Comparison of ENCODE assay signal across 10 mouse cellular contexts in genomic region chr1:136717830-136718517, GRCm38 (mm10).
DNase-seq lines count a peak whose midpoint lies in the region; ATAC-seq and TF ChIP-seq lines count a peak whose summit lies in the region.
"Had no signal": no experiment of that assay in that cellular context is flagged by ENCODE, and none has a peak within 500 bp of the region (broad histone marks: within the 10 kb centered on the region; RNA-seq: fewer than 3 reads in every experiment).

No protein-coding gene starts in this region.

- H3K36me3 ChIP-seq in embryonic facial prominence, embryonic 11.5 days (replicated peaks; ENCODE audit: control insufficient read depth, insufficient read depth, low read depth, low read length): no peaks in the 10 kb centered on the region
- H3K36me3 ChIP-seq in embryonic facial prominence, embryonic 10.5 days (replicated peaks): no peaks in the 10 kb centered on the region
- H3K36me3 ChIP-seq in hindbrain, embryonic 16.5 days (ENCODE audit: control insufficient read depth, insufficient read depth, low read length): no peaks in the 10 kb centered on the region
- H3K36me3 ChIP-seq in limb, embryonic 14.5 days (ENCODE audit: control insufficient read depth, insufficient read depth, low read length): no peaks in the 10 kb centered on the region
- no peaks in the 10 kb centered on the region for H3K36me3 ChIP-seq in forebrain, embryonic 15.5 days

- TF ChIP-seq POLR2A in limb, embryonic 14.5 days (IDR thresholded peaks at IDR 0.05; ENCODE audit: borderline replicate concordance, extremely low read depth, insufficient read depth, insufficient read length): no peak

- peak; percentile 35 for DNase-seq in embryonic facial prominence, embryonic 11.5 days (ENCODE audit: low spot score)
- DNase-seq in embryonic facial prominence, embryonic 10.5 days (ENCODE audit: low spot score): no peak
- DNase-seq in limb, embryonic 14.5 days (ENCODE audit: low spot score): peak; percentile 40
- peak; percentile 43 for DNase-seq in mesoderm, embryonic 11.5 days (ENCODE audit: low read depth, low spot score)
- no peak for DNase-seq in gastrocnemius, postnatal 36 days
- no peak for DNase-seq in retina, postnatal 1 day
- DNase-seq: cerebellum, postnatal 25 days; heart, adult 11 months had no signal

- H3K4me3 ChIP-seq in embryonic facial prominence, embryonic 11.5 days (ENCODE audit: low read depth, low read length): no peak overlapping the region
- no peak overlapping the region for H3K4me3 ChIP-seq in embryonic facial prominence, embryonic 10.5 days
- H3K4me3 ChIP-seq in hindbrain, embryonic 16.5 days (ENCODE audit: low read length): no peak overlapping the region
- H3K4me3 ChIP-seq in limb, embryonic 14.5 days (replicated peaks; ENCODE audit: low read length): no peak overlapping the region
- H3K4me3 ChIP-seq in forebrain, embryonic 15.5 days: no peak overlapping the region

- no peaks in the 10 kb centered on the region for H3K9me3 ChIP-seq in embryonic facial prominence, embryonic 11.5 days (replicated peaks; ENCODE audit: control insufficient read depth, low read length)
- H3K9me3 ChIP-seq in embryonic facial prominence, embryonic 10.5 days: no peaks in the 10 kb centered on the region
- H3K9me3 ChIP-seq in hindbrain, embryonic 16.5 days (ENCODE audit: control insufficient read depth, low read length): no peaks in the 10 kb centered on the region
- H3K9me3 ChIP-seq in limb, embryonic 14.5 days (ENCODE audit: control insufficient read depth, low read length): no peaks in the 10 kb centered on the region
- no peaks in the 10 kb centered on the region for H3K9me3 ChIP-seq in forebrain, embryonic 15.5 days

- ATAC-seq in embryonic facial prominence, embryonic 11.5 days (replicated peaks; ENCODE audit: insufficient number of reproducible peaks, low FRiP score, low TSS enrichment, low read depth): no peak
- ATAC-seq in hindbrain, embryonic 16.5 days: no peak
- ATAC-seq in limb, embryonic 14.5 days (ENCODE audit: low FRiP score, low read depth): no peak
- ATAC-seq in forebrain, embryonic 15.5 days (replicated peaks): no peak

- intact Hi-C loops in gastrocnemius, postnatal 36 days (cut with DNase I): no loop called here

- H3K9ac ChIP-seq in embryonic facial prominence, embryonic 11.5 days (replicated peaks; ENCODE audit: low read length): no peak overlapping the region
- H3K9ac ChIP-seq in hindbrain, embryonic 16.5 days (ENCODE audit: low read depth, low read length): 0 out of 2 replicates have a peak overlapping the region, but pooled peaks have one; percentile 11
- H3K9ac ChIP-seq in limb, embryonic 14.5 days (ENCODE audit: low read depth, low read length, severe bottlenecking): no peak overlapping the region
- H3K9ac ChIP-seq in forebrain, embryonic 15.5 days (replicated peaks): no peak overlapping the region

- no peak overlapping the region; the same call in 1 of the 2 replicates for H3K4me2 ChIP-seq in embryonic facial prominence, embryonic 11.5 days (ENCODE audit: low read depth, low read length)
- no peak overlapping the region for H3K4me2 ChIP-seq in hindbrain, embryonic 16.5 days (ENCODE audit: low read length)
- H3K4me2 ChIP-seq in limb, embryonic 14.5 days (replicated peaks; ENCODE audit: low read depth, low read length, severe bottlenecking): no peak overlapping the region
- H3K4me2 ChIP-seq in forebrain, embryonic 15.5 days (replicated peaks): no peak overlapping the region

- H3K4me1 ChIP-seq in embryonic facial prominence, embryonic 11.5 days (ENCODE audit: control insufficient read depth, insufficient read depth, low read length): no peaks in the 10 kb centered on the region
- peaks cover 7% of the 10 kb centered on the region for H3K4me1 ChIP-seq in embryonic facial prominence, embryonic 10.5 days
- 0 out of 2 replicates have a peak, but pooled peaks cover 2% of the 10 kb centered on the region for H3K4me1 ChIP-seq in hindbrain, embryonic 16.5 days (ENCODE audit: control insufficient read depth, insufficient read depth, low read depth, low read length)
- peaks cover 3% of the 10 kb centered on the region for H3K4me1 ChIP-seq in limb, embryonic 14.5 days (ENCODE audit: control insufficient read depth, insufficient read depth, low read length)
- H3K4me1 ChIP-seq in forebrain, embryonic 15.5 days: no peaks in the 10 kb centered on the region

- H3K27ac ChIP-seq in embryonic facial prominence, embryonic 11.5 days (replicated peaks; ENCODE audit: low read depth, low read length): no peak overlapping the region
- no peak overlapping the region for H3K27ac ChIP-seq in embryonic facial prominence, embryonic 10.5 days (replicated peaks)
- H3K27ac ChIP-seq in hindbrain, embryonic 16.5 days (ENCODE audit: low read depth, low read length): no peak overlapping the region
- no peak overlapping the region for H3K27ac ChIP-seq in limb, embryonic 14.5 days (replicated peaks; ENCODE audit: low read depth, low read length)
- H3K27ac ChIP-seq in forebrain, embryonic 15.5 days (replicated peaks): no peak overlapping the region

- WGBS in embryonic facial prominence, embryonic 11.5 days: 68% methylated on average over 15 of the region's 15 CpGs
- WGBS in embryonic facial prominence, embryonic 10.5 days: 64% methylated on average over 15 of the region's 15 CpGs
- 45% methylated on average over 15 of the region's 15 CpGs for WGBS in hindbrain, embryonic 16.5 days
- WGBS in limb, embryonic 14.5 days: 51% methylated on average over 15 of the region's 15 CpGs
- 66% methylated on average over 15 of the region's 15 CpGs for WGBS in forebrain, embryonic 15.5 days

- H3K27me3 ChIP-seq in embryonic facial prominence, embryonic 11.5 days (ENCODE audit: control insufficient read depth, insufficient read depth, low read length): no peaks in the 10 kb centered on the region
- H3K27me3 ChIP-seq in embryonic facial prominence, embryonic 10.5 days (replicated peaks; ENCODE audit: low read depth, poor library complexity, severe bottlenecking): no peaks in the 10 kb centered on the region
- H3K27me3 ChIP-seq in hindbrain, embryonic 16.5 days (replicated peaks; ENCODE audit: control insufficient read depth, insufficient read depth, low read length): no peaks in the 10 kb centered on the region
- no peaks in the 10 kb centered on the region for H3K27me3 ChIP-seq in limb, embryonic 14.5 days (ENCODE audit: control insufficient read depth, insufficient read depth, low read length)
- H3K27me3 ChIP-seq in forebrain, embryonic 15.5 days: no peaks in the 10 kb centered on the region

Comparison
In these comparisons a context has a peak if more than half of its experiments do, and no peak if none do; other contexts are left out.
1. DNase-seq: peak in embryonic facial prominence, embryonic 11.5 days (single experiment), limb, embryonic 14.5 days (single experiment) and mesoderm, embryonic 11.5 days (single experiment); none in embryonic facial prominence, embryonic 10.5 days (single experiment), gastrocnemius, postnatal 36 days (0 of 2) and retina, postnatal 1 day (single experiment).